Mouse (Mus musculus) thymus, adult 2 months (tissue): Measurements from ENCODE around the gene Cers2. TPM values are rescaled to one million over a fixed set of nuclear protein-coding genes. Genes with fewer than 3 reads are reported as not detected.

Source experiments
- DNase-seq: peaks from one replicate; pipeline ENCODE4 v3.0.0; 2021
- H3K27ac ChIP-seq: fragments of 200-500 bp; 2 replicates; pipeline ENCODE4 v1.5.1; 2012; ENCODE audit warnings: low read length, control low read depth; ENCODE audit not compliant: control insufficient read depth, insufficient read depth
- H3K27me3 ChIP-seq: fragments of 200-500 bp; 2 replicates; pipeline ENCODE4 v1.6.1; 2012; ENCODE audit warnings: mild to moderate bottlenecking, low read length, moderate library complexity, mixed read lengths; ENCODE audit not compliant: control insufficient read depth, insufficient read depth
- H3K36me3 ChIP-seq: fragments of 200-500 bp; 2 replicates; pipeline ENCODE4 v1.6.1; 2012; ENCODE audit warnings: mild to moderate bottlenecking, low read length, moderate library complexity; ENCODE audit not compliant: control insufficient read depth, insufficient read depth
- H3K4me1 ChIP-seq: fragments of 200-500 bp; replicated peaks from 2 replicates; pipeline ENCODE4 v1.6.1; 2012; ENCODE audit warnings: low read length; ENCODE audit not compliant: control insufficient read depth, insufficient read depth
- H3K4me3 ChIP-seq: fragments of 200-500 bp; 2 replicates; pipeline ENCODE4 v1.5.1; 2012; ENCODE audit warnings: mild to moderate bottlenecking, low read length, control low read depth, moderate library complexity; ENCODE audit not compliant: control insufficient read depth, insufficient read depth
- CTCF ChIP-seq: fragments of 200-500 bp; IDR thresholded peaks from 2 replicates; pipeline ENCODE4 v1.5.1; 2012; ENCODE audit warnings: mild to moderate bottlenecking, control low read depth, low read length, moderate library complexity, borderline replicate concordance; ENCODE audit not compliant: control insufficient read depth, poor library complexity, insufficient read depth; ENCODE audit errors: extremely low read depth
- POLR2A ChIP-seq: fragments of 200-500 bp; IDR thresholded peaks from 2 replicates; pipeline ENCODE4 v1.6.1; 2012; ENCODE audit warnings: mild to moderate bottlenecking, low read length, control low read depth, moderate library complexity; ENCODE audit not compliant: control insufficient read depth, poor library complexity, insufficient read depth; ENCODE audit errors: extremely low read depth
- WGBS: fragments of 180-500 bp; shearing (Covaris S2); methylation state at CpG from one replicate; pipeline ENCODE4 v1.1.7; 2018; 5-methylcytosine and 5-hydroxymethylcytosine counted together
- polyA plus RNA-seq: library from polyadenylated mRNA; depleted of rRNA; stranded (reverse); fragments of >200 nt; gene quantifications from 2 replicates; pipeline ENCODE4 v1.2.3, GENCODE M21; 2012; rRNA removed

The Cers2 gene
- polyA plus RNA-seq = 129 and 140 TPM in 2 replicates

- H3K27ac ChIP-seq = no peak within 1 kb of the TSS
- H3K36me3 ChIP-seq = no peaks in the 10 kb centered on the region
- 16% methylated on average over 27 of the region's 27 CpGs for WGBS
- H3K4me3 ChIP-seq = peak within 1 kb of the TSS; percentile 74
- peaks cover 23% of the 10 kb centered on the region for H3K4me1 ChIP-seq
- no peak for DNase-seq
- no peaks in the 10 kb centered on the region for H3K27me3 ChIP-seq
- TF ChIP-seq CTCF (no peak), POLR2A (no peak)
Observed at GRCm38 (mm10) chr3:95314486-95315093, at the start of gene Cers2. Gene Cers2, plus strand, starts transcription at chr3:95314791.

- 98% methylated on average over 3 of the region's 3 CpGs for WGBS
- no peak for TF ChIP-seq CTCF
- no peak for TF ChIP-seq POLR2A
- H3K4me1 ChIP-seq = no peaks in the 10 kb centered on the region
- H3K27ac ChIP-seq = no peak overlapping the region
- no peaks in the 10 kb centered on the region for H3K36me3 ChIP-seq
- no peaks in the 10 kb centered on the region for H3K27me3 ChIP-seq
- no peak overlapping the region for H3K4me3 ChIP-seq
- no peak for DNase-seq
Observed at GRCm38 (mm10) chr3:95266052-95266451, 48.5 kb upstream of the Cers2 start.

GRCm38 (mm10) chr3:95267855-95268254 is 46.7 kb upstream of the Cers2 start:
- no peak overlapping the region for H3K4me3 ChIP-seq
- no peak overlapping the region for H3K27ac ChIP-seq
- H3K27me3 ChIP-seq = no peaks in the 10 kb centered on the region
- no peaks in the 10 kb centered on the region for H3K36me3 ChIP-seq
- DNase-seq = no peak
- H3K4me1 ChIP-seq = no peaks in the 10 kb centered on the region
- TF ChIP-seq CTCF (no peak), POLR2A (no peak)

GRCm38 (mm10) chr3:95269789-95270188 is 44.8 kb upstream of the Cers2 start:
- WGBS = 96% methylated on average over 5 of the region's 5 CpGs
- Histone ChIP-seq H3K27me3 (no peaks in the 10 kb centered on the region), H3K27ac (no peak overlapping the region), H3K4me1 (no peaks in the 10 kb centered on the region), H3K36me3 (no peaks in the 10 kb centered on the region), H3K4me3 (no peak overlapping the region)
- TF ChIP-seq POLR2A (no peak), CTCF (no peak)
- no peak for DNase-seq

- no peak for DNase-seq
- Histone ChIP-seq H3K27me3 (no peaks in the 10 kb centered on the region), H3K36me3 (no peaks in the 10 kb centered on the region), H3K4me3 (no peak overlapping the region), H3K4me1 (no peaks in the 10 kb centered on the region), H3K27ac (no peak overlapping the region)
- WGBS = 96% methylated on average over 12 of the region's 12 CpGs
- TF ChIP-seq POLR2A = no peak
- TF ChIP-seq CTCF = no peak
Observed at GRCm38 (mm10) chr3:95270766-95271364, 43.7 kb upstream of the Cers2 start.

- WGBS = 97% methylated on average over 5 of the region's 5 CpGs
- TF ChIP-seq POLR2A (no peak), CTCF (no peak)
Observed at GRCm38 (mm10) chr3:95273471-95273870, 41.1 kb upstream of the Cers2 start.

GRCm38 (mm10) chr3:95274453-95274852 is 40.1 kb upstream of the Cers2 start:
- Histone ChIP-seq H3K27ac (no peak overlapping the region), H3K27me3 (no peaks in the 10 kb centered on the region), H3K4me1 (peaks cover 2% of the 10 kb centered on the region; the same call in 1 of the 2 replicates), H3K4me3 (no peak overlapping the region), H3K36me3 (no peaks in the 10 kb centered on the region)
- WGBS = 96% methylated on average over 4 of the region's 4 CpGs
- no peak for DNase-seq
- no peak for TF ChIP-seq CTCF
- TF ChIP-seq POLR2A = no peak

More at GRCm38 (mm10) chr3:95273471-95273870, 41.1 kb upstream of the Cers2 start:
- no peak for DNase-seq
- Histone ChIP-seq H3K36me3 (no peaks in the 10 kb centered on the region), H3K4me3 (no peak overlapping the region), H3K4me1 (peaks cover 2% of the 10 kb centered on the region; the same call in 1 of the 2 replicates), H3K27me3 (no peaks in the 10 kb centered on the region), H3K27ac (no peak overlapping the region)
